Mouse (Mus musculus): ENCODE results near the gene Ppp4r2. TPM values are rescaled to one million over a fixed set of nuclear protein-coding genes. Genes with fewer than 3 reads are reported as not detected.

Ppp4r2 gene
- polyA plus RNA-seq (2012; ENCODE audit: insufficient read depth, insufficient read length, missing spikeins) = 66.7 and 69.2 TPM in 2 replicates

DNA sequence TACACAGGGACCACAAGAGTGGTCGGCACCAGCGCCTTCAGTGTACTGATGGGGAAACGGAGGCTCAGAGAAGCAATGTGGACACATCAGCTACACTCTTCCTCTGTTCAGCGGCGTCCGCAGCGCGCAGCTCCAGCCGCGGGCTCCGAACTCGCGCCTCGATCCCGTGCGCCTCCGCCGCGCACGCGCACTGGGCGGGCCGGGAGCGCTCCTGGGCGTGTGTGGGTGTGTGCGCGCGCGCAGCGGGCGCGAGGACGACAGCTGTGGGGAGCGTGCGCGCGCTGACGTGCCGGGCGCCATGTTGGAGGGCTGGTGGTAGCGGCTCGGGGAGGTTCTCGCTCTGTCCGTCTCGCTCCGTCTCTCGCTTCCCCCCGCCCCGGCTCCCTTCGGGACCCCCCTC lies at the start of gene Ppp4r2:
Gene Ppp4r2, plus strand, starts transcription at position 268 of the 400 bp plus-strand sequence.
- Histone ChIP-seq H3K27ac (ENCODE audit: insufficient read depth, low read depth, low read length) (peak within 1 kb of the TSS; percentile 67), H3K4me1 (ENCODE audit: control insufficient read depth, insufficient read depth, low read length) (peaks cover 11% of the 10 kb centered on the region), H3K4me3 (ENCODE audit: insufficient read depth, low read length) (peak within 1 kb of the TSS; percentile 98)
- TF ChIP-seq POLR2A (IDR thresholded peaks at IDR 0.05; ENCODE audit: borderline replicate concordance, low read depth, low read length) (no peak), CTCF (IDR thresholded peaks at IDR 0.05; ENCODE audit: low read depth, low read length) (no peak)

DNA sequence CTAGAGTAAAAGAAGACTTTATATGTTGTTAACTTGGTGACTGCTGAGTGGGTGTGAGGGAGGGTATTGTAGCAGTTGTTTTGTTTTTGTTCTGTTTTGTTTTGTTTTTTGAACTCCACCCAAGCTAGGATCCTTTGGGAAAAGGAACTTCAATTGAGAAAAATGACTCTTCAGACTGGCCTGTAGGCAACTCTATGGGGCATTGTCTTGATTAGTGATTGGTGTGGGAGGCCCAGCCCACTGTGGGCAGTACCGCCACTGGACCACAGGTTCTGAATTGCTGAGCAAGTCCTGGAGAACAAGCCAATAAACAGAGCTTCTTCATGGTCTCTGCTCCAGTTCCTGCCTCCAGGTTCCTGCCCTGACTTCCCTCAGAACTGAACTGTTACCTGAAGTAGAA lies 45.7 kb upstream of the Ppp4r2 start:
- no peak for TF ChIP-seq POLR2A (IDR thresholded peaks at IDR 0.05; ENCODE audit: borderline replicate concordance, low read depth, low read length)
- TF ChIP-seq CTCF (IDR thresholded peaks at IDR 0.05; ENCODE audit: low read depth, low read length) = no peak
- H3K27ac ChIP-seq (ENCODE audit: insufficient read depth, low read depth, low read length) = no peak overlapping the region
- H3K4me1 ChIP-seq (ENCODE audit: control insufficient read depth, insufficient read depth, low read length) = no peaks in the 10 kb centered on the region
- no peak overlapping the region for H3K4me3 ChIP-seq (ENCODE audit: insufficient read depth, low read length)

DNA sequence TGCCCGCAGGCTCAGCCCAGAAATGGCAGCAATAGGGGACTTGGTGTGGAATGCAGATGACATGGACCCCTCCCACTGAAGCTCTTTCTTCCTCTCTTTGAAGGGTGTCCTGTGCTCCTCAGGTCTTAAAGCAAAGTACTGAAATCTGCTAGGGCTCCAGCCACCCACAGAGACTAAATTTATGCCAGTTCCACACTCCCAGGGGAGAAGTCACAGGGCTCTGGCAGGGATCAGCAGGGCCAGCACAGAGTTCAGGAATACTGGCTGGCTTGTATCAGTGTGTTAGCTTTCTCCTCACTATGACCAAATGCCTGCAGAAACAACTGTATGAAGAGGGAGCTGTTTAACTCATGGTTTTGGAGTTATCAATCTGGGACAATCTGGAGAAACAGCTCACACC lies 44.3 kb upstream of the Ppp4r2 start:
- H3K4me3 ChIP-seq (ENCODE audit: insufficient read depth, low read length) = no peak overlapping the region
- TF ChIP-seq CTCF (IDR thresholded peaks at IDR 0.05; ENCODE audit: low read depth, low read length) = no peak
- TF ChIP-seq POLR2A (IDR thresholded peaks at IDR 0.05; ENCODE audit: borderline replicate concordance, low read depth, low read length) = no peak
- no peak overlapping the region for H3K27ac ChIP-seq (ENCODE audit: insufficient read depth, low read depth, low read length)
- H3K4me1 ChIP-seq (ENCODE audit: control insufficient read depth, insufficient read depth, low read length) = no peaks in the 10 kb centered on the region

DNA sequence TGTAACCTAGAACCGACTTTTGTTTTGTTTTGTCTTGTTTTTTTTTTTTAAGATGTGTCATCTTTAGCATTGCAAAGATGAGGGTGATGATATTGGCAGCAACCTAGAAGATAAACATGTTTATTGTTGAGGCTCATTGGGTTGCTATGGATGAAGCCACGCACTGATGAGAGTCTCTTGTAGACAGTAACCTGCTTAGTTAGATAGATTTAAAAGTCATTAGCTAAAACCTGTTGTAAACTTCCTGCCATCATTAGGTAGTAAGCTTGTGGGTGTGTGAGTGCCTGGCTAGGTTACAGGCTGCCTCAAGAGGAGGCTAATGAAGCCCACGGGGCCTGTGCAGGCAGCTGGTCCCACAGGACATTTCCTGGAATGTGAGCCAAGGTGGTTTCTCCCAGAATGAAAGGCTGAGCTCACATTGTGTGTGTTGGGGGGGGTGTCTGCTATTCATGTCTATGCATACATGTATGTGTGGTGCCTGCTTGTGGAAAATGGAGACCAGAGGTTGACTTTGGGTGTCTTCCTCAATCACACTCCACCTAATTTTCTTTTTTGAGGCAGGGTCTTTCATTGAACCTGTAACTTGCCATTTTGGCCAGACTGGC lies 41.3 kb upstream of the Ppp4r2 start:
- TF ChIP-seq POLR2A (IDR thresholded peaks at IDR 0.05; ENCODE audit: borderline replicate concordance, low read depth, low read length) (no peak), CTCF (IDR thresholded peaks at IDR 0.05; ENCODE audit: low read depth, low read length) (no peak)
- Histone ChIP-seq H3K27ac (ENCODE audit: insufficient read depth, low read depth, low read length) (no peak overlapping the region), H3K4me1 (ENCODE audit: control insufficient read depth, insufficient read depth, low read length) (no peaks in the 10 kb centered on the region), H3K4me3 (ENCODE audit: insufficient read depth, low read length) (no peak overlapping the region)

DNA sequence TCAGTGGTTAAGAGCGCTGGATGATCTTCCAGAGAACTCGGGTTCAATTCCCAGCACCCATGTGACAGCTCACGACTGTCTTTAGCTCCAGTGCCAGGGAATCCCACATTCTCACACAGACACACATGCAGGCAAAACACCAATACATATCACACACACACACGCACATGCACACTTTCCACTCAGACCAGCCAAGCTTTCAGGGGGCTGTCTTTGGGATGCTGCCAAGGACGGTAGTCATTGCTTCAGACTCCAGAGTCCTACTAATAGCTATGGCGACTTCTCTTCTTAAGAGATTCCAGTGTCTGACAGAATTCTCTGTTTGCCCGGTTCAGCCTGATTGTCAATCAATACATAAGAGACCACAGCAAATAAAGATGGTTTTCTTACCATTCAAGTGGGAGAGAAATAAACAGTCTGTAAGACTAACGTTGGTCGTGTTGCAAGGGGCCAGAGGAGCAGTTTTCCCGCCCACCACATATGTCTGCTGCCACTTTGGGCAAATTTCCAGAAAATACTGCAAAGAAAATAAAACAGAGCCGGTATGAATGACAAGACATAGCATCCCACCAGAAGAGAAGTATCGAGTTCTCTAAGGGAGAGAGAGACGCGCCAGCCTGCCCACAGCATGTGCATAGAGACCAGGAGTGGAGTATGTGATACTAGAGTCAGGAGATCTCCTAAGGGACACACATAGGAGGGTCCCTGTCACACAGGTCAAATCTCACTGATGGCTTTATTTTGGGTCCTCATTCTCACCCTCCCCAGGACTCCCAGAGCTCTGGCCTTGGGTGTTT lies 40.3 kb upstream of the Ppp4r2 start:
- no peak overlapping the region for H3K4me3 ChIP-seq (ENCODE audit: insufficient read depth, low read length)
- no peaks in the 10 kb centered on the region for H3K4me1 ChIP-seq (ENCODE audit: control insufficient read depth, insufficient read depth, low read length)
- no peak overlapping the region for H3K27ac ChIP-seq (ENCODE audit: insufficient read depth, low read depth, low read length)
- no peak for TF ChIP-seq CTCF (IDR thresholded peaks at IDR 0.05; ENCODE audit: low read depth, low read length)
- TF ChIP-seq POLR2A (IDR thresholded peaks at IDR 0.05; ENCODE audit: borderline replicate concordance, low read depth, low read length) = no peak

DNA sequence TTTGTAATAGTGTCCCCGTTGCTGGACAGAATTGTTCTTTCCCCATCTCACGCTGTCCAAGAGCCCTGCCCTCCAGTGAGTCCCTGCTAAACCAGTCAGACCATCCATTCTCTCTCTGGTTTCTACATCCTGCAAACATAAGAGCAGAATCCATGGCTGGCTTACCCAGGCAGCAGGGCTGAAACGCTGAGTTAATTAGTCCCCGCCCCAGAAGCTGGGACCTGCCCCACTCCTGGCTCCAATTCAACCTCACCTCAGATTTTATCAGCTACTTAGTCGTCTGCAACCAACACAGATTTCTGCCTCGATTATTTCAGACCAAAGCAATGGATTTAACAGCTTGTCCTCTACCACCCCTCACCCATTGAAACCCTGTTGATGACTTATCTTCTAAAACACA lies 37.6 kb upstream of the Ppp4r2 start:
- H3K4me3 ChIP-seq (ENCODE audit: insufficient read depth, low read length) = no peak overlapping the region
- H3K4me1 ChIP-seq (ENCODE audit: control insufficient read depth, insufficient read depth, low read length) = peaks cover 16% of the 10 kb centered on the region
- no peak for TF ChIP-seq CTCF (IDR thresholded peaks at IDR 0.05; ENCODE audit: low read depth, low read length)
- TF ChIP-seq POLR2A (IDR thresholded peaks at IDR 0.05; ENCODE audit: borderline replicate concordance, low read depth, low read length) = no peak
- no peak overlapping the region for H3K27ac ChIP-seq (ENCODE audit: insufficient read depth, low read depth, low read length)

DNA sequence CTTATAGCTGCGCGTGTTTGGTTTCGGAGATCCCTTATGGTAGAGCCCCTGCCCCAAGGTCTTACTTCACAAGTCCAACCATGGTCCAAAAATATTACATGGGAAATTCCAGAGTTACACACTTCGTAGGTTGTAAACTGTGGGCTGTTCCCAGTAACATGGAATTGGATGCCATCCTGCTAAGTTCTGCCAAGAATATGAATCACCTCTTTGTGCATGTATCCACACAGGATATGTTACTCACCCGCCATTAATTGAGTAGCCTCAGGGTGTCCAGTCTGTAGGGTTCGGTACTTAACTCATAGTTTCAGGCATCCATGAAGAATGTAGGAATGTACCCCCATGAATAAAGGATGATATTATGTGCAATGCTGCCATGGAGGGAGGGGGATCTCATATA lies 34.1 kb upstream of the Ppp4r2 start:
- H3K4me3 ChIP-seq (ENCODE audit: insufficient read depth, low read length) = no peak overlapping the region
- TF ChIP-seq CTCF (IDR thresholded peaks at IDR 0.05; ENCODE audit: low read depth, low read length) = no peak
- TF ChIP-seq POLR2A (IDR thresholded peaks at IDR 0.05; ENCODE audit: borderline replicate concordance, low read depth, low read length) = no peak
- no peak overlapping the region for H3K27ac ChIP-seq (ENCODE audit: insufficient read depth, low read depth, low read length)
- H3K4me1 ChIP-seq (ENCODE audit: control insufficient read depth, insufficient read depth, low read length) = peaks cover 28% of the 10 kb centered on the region

DNA sequence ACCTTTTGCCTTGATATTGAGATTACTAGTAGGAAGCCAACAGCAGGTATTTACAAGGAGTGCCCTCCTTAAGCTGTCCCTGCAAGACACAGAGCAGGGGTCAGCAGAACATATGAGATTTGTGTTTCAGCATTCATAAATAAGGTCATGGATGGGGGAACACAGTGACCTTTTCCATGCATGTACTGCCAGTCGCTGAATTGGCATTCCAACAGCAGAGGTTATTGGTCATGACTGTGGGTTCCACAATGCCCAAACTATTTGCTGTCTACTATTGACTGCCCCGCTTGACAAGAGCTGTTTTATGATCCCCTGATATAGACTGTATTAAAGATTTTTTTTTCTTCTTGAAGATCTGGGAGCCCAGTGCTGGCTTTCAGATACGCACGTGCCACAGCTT lies 33.7 kb upstream of the Ppp4r2 start:
- peak overlapping the region; percentile 88; the same call in 1 of the 2 replicates for H3K27ac ChIP-seq (ENCODE audit: insufficient read depth, low read depth, low read length)

DNA sequence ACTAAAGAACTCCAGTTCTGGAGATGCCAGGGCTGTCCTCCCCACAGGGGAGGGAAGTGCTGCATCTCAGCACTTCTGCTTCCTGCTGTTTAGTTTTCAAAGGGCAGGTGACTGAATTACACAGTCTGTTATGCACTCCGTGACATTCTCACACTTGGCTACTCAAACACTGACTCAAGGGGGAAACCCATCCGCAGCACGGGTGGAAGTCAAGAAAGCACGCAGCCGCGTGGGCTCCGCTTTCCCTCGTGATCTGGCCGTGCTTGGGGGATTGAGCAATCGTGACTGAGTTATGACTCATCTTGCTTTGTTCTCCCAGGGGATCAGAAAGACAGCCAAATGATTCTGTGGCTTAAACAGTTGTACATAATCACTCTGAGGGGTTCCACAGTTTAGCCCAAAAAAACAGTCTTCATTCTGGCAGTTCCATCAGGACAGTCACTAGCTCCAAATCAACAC lies 32.9 kb upstream of the Ppp4r2 start:
- H3K4me3 ChIP-seq (ENCODE audit: insufficient read depth, low read length) = peak overlapping the region; percentile 54
- H3K27ac ChIP-seq (ENCODE audit: insufficient read depth, low read depth, low read length) = peak overlapping the region; percentile 88
- no peak for TF ChIP-seq CTCF (IDR thresholded peaks at IDR 0.05; ENCODE audit: low read depth, low read length)
- TF ChIP-seq POLR2A (IDR thresholded peaks at IDR 0.05; ENCODE audit: borderline replicate concordance, low read depth, low read length) = no peak
- peaks cover 28% of the 10 kb centered on the region for H3K4me1 ChIP-seq (ENCODE audit: control insufficient read depth, insufficient read depth, low read length)

More for the DNA sequence above, 33.7 kb upstream of the Ppp4r2 start:
- peaks cover 28% of the 10 kb centered on the region for H3K4me1 ChIP-seq (ENCODE audit: control insufficient read depth, insufficient read depth, low read length)
- no peak overlapping the region for H3K4me3 ChIP-seq (ENCODE audit: insufficient read depth, low read length)
- TF ChIP-seq CTCF (IDR thresholded peaks at IDR 0.05; ENCODE audit: low read depth, low read length) = no peak
- TF ChIP-seq POLR2A (IDR thresholded peaks at IDR 0.05; ENCODE audit: borderline replicate concordance, low read depth, low read length) = no peak
